Mouse (Mus musculus) kidney, adult 2 months (tissue): ENCODE measurements around the gene Limk2.

ENCODE experiments used
- CTCF ChIP-seq: fragments of 200-500 bp; conservative IDR thresholded peaks from 2 replicates; pipeline ENCODE4 v1.5.1; 2011; ENCODE audit warnings: low read depth, mild to moderate bottlenecking, control low read depth, low read length, moderate library complexity, mixed read lengths; ENCODE audit not compliant: insufficient read depth, insufficient read length
- POLR2A ChIP-seq: fragments of 200-500 bp; IDR thresholded peaks from one replicate; pipeline ENCODE4 v1.6.1; 2011; ENCODE audit warnings: low read depth, low read length, control low read depth

DNA sequence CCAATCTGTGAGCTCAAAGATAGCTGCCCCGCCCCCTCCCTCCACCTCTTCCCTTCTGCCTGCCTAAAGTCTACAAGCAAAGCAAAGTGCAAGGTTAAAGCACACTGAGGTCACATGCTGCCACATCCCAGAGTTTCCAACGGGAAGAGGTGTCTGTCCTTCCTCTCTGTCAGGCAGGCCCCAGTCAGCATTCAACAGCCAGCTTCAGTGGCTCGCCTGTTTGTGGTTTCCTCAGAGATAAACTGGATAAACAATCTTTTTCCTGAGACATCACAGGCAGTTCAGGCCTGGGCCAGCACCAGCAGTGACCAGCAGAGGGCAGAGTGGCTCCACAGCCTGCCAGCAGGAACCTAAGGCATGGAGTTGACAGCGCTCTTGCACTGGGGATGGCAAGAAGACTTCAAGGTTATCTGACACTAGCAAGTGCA lies 22.0 kb downstream of the Limk2 start:
- peak; percentile 99 for TF ChIP-seq CTCF
- no peak for TF ChIP-seq POLR2A
